Mouse (Mus musculus): Measurements from ENCODE around the gene Olfr127.
"Not testable (repeated sequence)": the region's sequence is repeated elsewhere in the genome, so short reads cannot be mapped to it uniquely, and the experiment has no call there.

Gene Olfr127

GRCm38 (mm10) chr17:37900137-37900536, at the start of gene Olfr127:
Olfr127 (plus strand) TSS chr17:37900437.
- no peak for DNase-seq

- DNase-seq = no peak
These were observed 36.3 kb upstream of the Olfr127 start for GRCm38 (mm10) chr17:37863901-37864300.

GRCm38 (mm10) chr17:37869676-37870205, 30.5 kb upstream of the Olfr127 start:
- DNase-seq = no peak

DNA sequence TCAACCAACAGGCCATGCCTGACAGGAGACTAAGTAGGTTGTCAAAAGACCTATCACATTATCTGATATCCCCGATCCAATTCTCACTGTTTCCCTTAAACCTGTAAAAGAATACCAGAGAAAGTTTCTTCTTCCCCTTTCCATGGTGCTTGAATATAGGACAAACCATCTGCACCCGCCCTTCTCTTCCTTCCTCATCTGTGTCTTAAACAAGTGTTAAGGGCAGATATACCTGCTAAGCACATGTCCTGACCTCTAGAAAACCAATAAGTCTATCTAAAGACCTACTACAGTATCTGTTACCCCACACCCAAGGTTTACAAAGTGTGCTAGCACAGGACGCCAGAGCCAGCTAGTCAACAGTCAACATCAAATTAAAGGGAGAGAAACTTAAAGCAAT, 26.4 kb upstream of the Olfr127 start:
- no peak for DNase-seq

- not testable (repeated sequence) for DNase-seq
These were observed 6.6 kb downstream of the Olfr127 start for GRCm38 (mm10) chr17:37906821-37907220.

GRCm38 (mm10) chr17:37920248-37920647, 20.0 kb downstream of the Olfr127 start, which contains the start of gene Olfr128:
Olfr128 (plus strand) TSS chr17:37920548.
- DNase-seq = no peak

- DNase-seq = no peak
These were observed 52.7 kb downstream of the Olfr127 start, which contains the start of gene Olfr761 for GRCm38 (mm10) chr17:37952979-37953378. Olfr761 (minus strand) TSS chr17:37953079.

Data from kidney, postnatal 14 days (tissue).